ENCODE assay signal across 8 mouse cellular contexts in the genomic region with DNA sequence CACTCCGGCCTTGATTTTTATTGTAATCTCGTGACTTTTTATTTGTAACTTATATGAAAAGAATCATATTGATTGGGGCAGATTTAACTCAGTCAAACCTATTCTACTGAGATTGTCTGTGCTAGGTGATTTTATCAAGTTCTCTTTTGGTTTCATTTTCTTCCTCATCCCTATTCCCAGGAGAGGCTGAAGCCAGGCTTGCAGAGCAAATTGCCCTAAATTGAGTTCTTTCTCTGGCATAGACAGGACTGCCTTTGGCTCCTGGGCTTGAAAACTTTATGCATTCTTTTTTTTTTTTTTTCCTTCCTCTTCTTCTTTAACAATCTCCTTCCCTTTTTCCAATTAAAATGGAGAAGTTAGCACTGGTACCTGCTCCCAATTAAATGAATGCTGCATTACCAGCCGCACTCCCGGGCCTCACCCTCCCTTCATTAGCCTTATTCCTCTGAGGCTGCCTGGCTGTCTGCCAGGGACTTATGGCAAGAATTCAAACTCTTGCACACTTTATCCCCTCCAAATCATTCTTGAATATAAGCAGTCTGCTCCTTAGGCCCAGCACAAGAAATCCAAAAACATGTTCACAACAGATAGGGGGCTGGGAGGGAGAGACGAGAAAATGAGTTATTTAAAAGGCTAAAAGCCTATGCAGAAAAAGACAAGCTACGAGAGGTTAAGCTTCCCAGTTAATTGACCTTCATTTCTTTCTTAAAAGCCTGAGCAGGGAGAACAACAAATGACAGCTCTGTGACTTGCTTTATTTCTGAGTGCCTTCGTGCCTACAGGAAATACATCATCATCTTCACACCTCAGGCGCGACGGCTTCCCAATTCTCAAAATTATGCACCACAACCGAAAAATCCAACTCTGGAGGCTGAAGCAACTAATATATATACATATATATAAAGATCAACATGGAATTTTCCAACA.
DNase-seq lines count a peak whose midpoint lies in the region; ATAC-seq and TF ChIP-seq lines count a peak whose summit lies in the region.

No protein-coding gene starts in this region.

- 64% methylated on average over 11 of the region's 11 CpGs for WGBS in heart, adult 2 months
- 63% methylated on average over 11 of the region's 11 CpGs for WGBS in intestine, embryonic 16.5 days
- 34% methylated on average over 11 of the region's 11 CpGs for WGBS in midbrain, embryonic 15.5 days

- DNase-seq in heart, postnatal 10 days: peak; percentile 10 to 11
- DNase-seq in heart, adult 2 months: no peak
- DNase-seq in adipocyte (ENCODE audit: low spot score): peak; percentile 2
- DNase-seq in cerebellum, postnatal 4 days (ENCODE audit: low spot score in 2 of 2): peak; percentile 25 to 71
- DNase-seq in kidney, adult 9 months: no peak

- no peaks in the 10 kb centered on the region for H3K27me3 ChIP-seq in heart, adult 2 months (ENCODE audit: control insufficient read depth, insufficient read depth, low read length)
- H3K27me3 ChIP-seq in intestine, embryonic 16.5 days (replicated peaks; ENCODE audit: control insufficient read depth, insufficient read depth, low read length): no peaks in the 10 kb centered on the region
- no peaks in the 10 kb centered on the region for H3K27me3 ChIP-seq in midbrain, embryonic 15.5 days (replicated peaks)

- no peaks in the 10 kb centered on the region for H3K36me3 ChIP-seq in heart, adult 2 months (ENCODE audit: control insufficient read depth, insufficient read depth, low read length)
- no peaks in the 10 kb centered on the region for H3K36me3 ChIP-seq in intestine, embryonic 16.5 days (ENCODE audit: control insufficient read depth, insufficient read depth, low read length)
- no peaks in the 10 kb centered on the region for H3K36me3 ChIP-seq in midbrain, embryonic 15.5 days (replicated peaks)

- no peak overlapping the region for H3K4me2 ChIP-seq in intestine, embryonic 16.5 days (ENCODE audit: low read depth, low read length)
- peak overlapping the region; percentile 9; the same call in 1 of the 2 replicates for H3K4me2 ChIP-seq in midbrain, embryonic 15.5 days

- H3K4me1 ChIP-seq in heart, adult 2 months (ENCODE audit: control insufficient read depth, insufficient read depth, low read length): no peaks in the 10 kb centered on the region
- no peaks in the 10 kb centered on the region; the same call in 1 of the 2 replicates for H3K4me1 ChIP-seq in intestine, embryonic 16.5 days (ENCODE audit: control insufficient read depth, insufficient read depth, low read length)
- H3K4me1 ChIP-seq in midbrain, embryonic 15.5 days: peaks cover 8% of the 10 kb centered on the region

- no peak overlapping the region for H3K4me3 ChIP-seq in heart, adult 2 months
- no peak overlapping the region for H3K4me3 ChIP-seq in intestine, embryonic 16.5 days (ENCODE audit: low read length)
- no peak overlapping the region for H3K4me3 ChIP-seq in midbrain, embryonic 15.5 days

- 0 out of 2 replicates have a peak, but pooled peaks have one; percentile 33 for ATAC-seq in intestine, embryonic 16.5 days
- ATAC-seq in midbrain, embryonic 15.5 days (replicated peaks): peak; percentile 90
- no peak for ATAC-seq in monocyte, adult 5-6 weeks (replicated peaks; ENCODE audit: insufficient number of reproducible peaks, low FRiP score, low TSS enrichment, poor library complexity, severe bottlenecking)

- no peak for TF ChIP-seq CTCF in heart, adult 2 months (IDR thresholded peaks at IDR 0.05)

- H3K9me3 ChIP-seq in intestine, embryonic 16.5 days (ENCODE audit: control insufficient read depth, low read length): no peaks in the 10 kb centered on the region
- H3K9me3 ChIP-seq in midbrain, embryonic 15.5 days: no peaks in the 10 kb centered on the region

- H3K9ac ChIP-seq in heart, adult 2 months (ENCODE audit: low read depth, low read length): no peak overlapping the region
- H3K9ac ChIP-seq in intestine, embryonic 16.5 days (ENCODE audit: low read depth, low read length): no peak overlapping the region
- no peak overlapping the region for H3K9ac ChIP-seq in midbrain, embryonic 15.5 days

- no peak overlapping the region for H3K27ac ChIP-seq in heart, adult 2 months
- H3K27ac ChIP-seq in intestine, embryonic 16.5 days (ENCODE audit: low read length): no peak overlapping the region
- peak overlapping the region; percentile 71 for H3K27ac ChIP-seq in midbrain, embryonic 15.5 days

- intact Hi-C loops in heart, postnatal 10 days (cut with DNase I): no loop called here
- intact Hi-C loops in heart, adult 2 months (cut with DNase I): no loop called here

- no peaks in the 10 kb centered on the region for H3K79me2 ChIP-seq in heart, adult 2 months (replicated peaks; ENCODE audit: control insufficient read depth, insufficient read depth, low read length)

- TF ChIP-seq POLR2A in heart, adult 2 months (IDR thresholded peaks at IDR 0.05; ENCODE audit: insufficient read depth, low read depth, low read length): no peak

- no peak for TF ChIP-seq EP300 in heart, adult 2 months (IDR thresholded peaks at IDR 0.05; ENCODE audit: insufficient read depth, low read depth, low read length)

Comparison
In these comparisons a context has a peak if more than half of its experiments do, and no peak if none do; other contexts are left out.
1. DNase-seq: peak in heart, postnatal 10 days (2 of 2), adipocyte (single experiment) and cerebellum, postnatal 4 days (2 of 2); none in heart, adult 2 months (0 of 2) and kidney, adult 9 months (single experiment).